Mouse (Mus musculus): ENCODE results near the gene Tnnc1. TPM values are rescaled to one million over a fixed set of nuclear protein-coding genes. Genes with fewer than 3 reads are reported as not detected.

Gene Tnnc1
- total and polyA plus RNA-seq, 2 experiments = 0.83 TPM; not detected in 1

GRCm38 (mm10) chr14:31171386-31171785 lies 36.7 kb upstream of the Tnnc1 start:
- H3K79me2 ChIP-seq (ENCODE audit: control insufficient read depth, insufficient read depth, low read length) = no peaks in the 10 kb centered on the region
- no peak overlapping the region for H3K9ac ChIP-seq (ENCODE audit: low read depth, low read length)
- H3K27me3 ChIP-seq (ENCODE audit: control insufficient read depth, insufficient read depth, low read length) = no peaks in the 10 kb centered on the region
- no peak for DNase-seq (ENCODE audit: extremely low read depth, low read depth, low spot score)
- WGBS = 81% methylated on average over 11 of the region's 11 CpGs
- H3K4me1 ChIP-seq (ENCODE audit: control insufficient read depth, insufficient read depth, low read length) = peaks cover 3% of the 10 kb centered on the region; the same call in 1 of the 2 replicates
- TF ChIP-seq POLR2A (IDR thresholded peaks at IDR 0.05; ENCODE audit: extremely low read depth, insufficient read depth, low read length) (no peak), CTCF (IDR thresholded peaks at IDR 0.05; ENCODE audit: low read depth, low read length) (no peak)
- H3K4me3 ChIP-seq (ENCODE audit: insufficient read depth, low read depth, low read length) = no peak overlapping the region
- H3K27ac ChIP-seq (replicated peaks; ENCODE audit: insufficient read depth, low read depth, low read length) = no peak overlapping the region
- peaks cover 30% of the 10 kb centered on the region; the same call in 1 of the 2 replicates for H3K36me3 ChIP-seq (ENCODE audit: control insufficient read depth, insufficient read depth, low read length)

GRCm38 (mm10) chr14:31171821-31172220 lies 36.3 kb upstream of the Tnnc1 start:
- no peak overlapping the region for H3K4me3 ChIP-seq (ENCODE audit: insufficient read depth, low read depth, low read length)
- DNase-seq (ENCODE audit: extremely low read depth, low read depth, low spot score) = no peak
- TF ChIP-seq POLR2A (IDR thresholded peaks at IDR 0.05; ENCODE audit: extremely low read depth, insufficient read depth, low read length) (no peak), CTCF (IDR thresholded peaks at IDR 0.05; ENCODE audit: low read depth, low read length) (no peak)
- peaks cover 30% of the 10 kb centered on the region; the same call in 1 of the 2 replicates for H3K36me3 ChIP-seq (ENCODE audit: control insufficient read depth, insufficient read depth, low read length)
- 92% methylated on average over 15 of the region's 15 CpGs for WGBS
- H3K27ac ChIP-seq (replicated peaks; ENCODE audit: insufficient read depth, low read depth, low read length) = 0 out of 2 replicates have a peak overlapping the region, but pooled peaks have one; percentile 15
- no peak overlapping the region for H3K9ac ChIP-seq (ENCODE audit: low read depth, low read length)
- H3K79me2 ChIP-seq (ENCODE audit: control insufficient read depth, insufficient read depth, low read length) = no peaks in the 10 kb centered on the region
- no peaks in the 10 kb centered on the region for H3K27me3 ChIP-seq (ENCODE audit: control insufficient read depth, insufficient read depth, low read length)
- H3K4me1 ChIP-seq (ENCODE audit: control insufficient read depth, insufficient read depth, low read length) = peaks cover 3% of the 10 kb centered on the region; the same call in 1 of the 2 replicates

- Histone ChIP-seq H3K4me1 (ENCODE audit: control insufficient read depth, insufficient read depth, low read length) (peaks cover 3% of the 10 kb centered on the region; the same call in 1 of the 2 replicates), H3K27me3 (ENCODE audit: control insufficient read depth, insufficient read depth, low read length) (no peaks in the 10 kb centered on the region), H3K4me3 (ENCODE audit: insufficient read depth, low read depth, low read length) (no peak overlapping the region), H3K9ac (ENCODE audit: low read depth, low read length) (no peak overlapping the region), H3K79me2 (ENCODE audit: control insufficient read depth, insufficient read depth, low read length) (no peaks in the 10 kb centered on the region), H3K27ac (replicated peaks; ENCODE audit: insufficient read depth, low read depth, low read length) (no peak overlapping the region), H3K36me3 (ENCODE audit: control insufficient read depth, insufficient read depth, low read length) (peaks cover 30% of the 10 kb centered on the region; the same call in 1 of the 2 replicates)
- TF ChIP-seq POLR2A (IDR thresholded peaks at IDR 0.05; ENCODE audit: extremely low read depth, insufficient read depth, low read length) = no peak
- TF ChIP-seq CTCF (IDR thresholded peaks at IDR 0.05; ENCODE audit: low read depth, low read length) = no peak
- 65% methylated on average over 18 of the region's 18 CpGs for whole genome bisulfite sequencing
- DNase-seq (ENCODE audit: extremely low read depth, low read depth, low spot score) = no peak
Measured at GRCm38 (mm10) chr14:31172781-31173455, 35.2 kb upstream of the Tnnc1 start.

DNA sequence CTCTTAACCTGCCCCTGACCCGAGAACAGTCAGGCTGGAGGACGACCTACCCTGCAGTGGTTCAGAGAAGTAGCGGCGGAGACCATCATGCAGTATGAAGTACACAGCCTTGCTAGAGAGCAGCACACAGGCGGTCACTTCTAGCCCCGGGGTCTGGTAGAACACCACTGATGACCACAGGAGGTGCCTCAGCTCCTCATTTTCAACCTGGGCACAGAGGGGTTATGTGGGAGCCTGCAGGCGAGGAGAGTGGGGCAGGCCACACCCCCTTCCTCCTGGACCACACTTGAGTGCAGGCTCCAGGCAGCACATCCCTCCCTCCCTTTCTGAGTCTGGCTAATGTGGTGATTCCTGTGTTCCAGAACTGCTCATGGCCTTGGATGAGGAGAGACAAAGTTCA lies 34.6 kb upstream of the Tnnc1 start:
- TF ChIP-seq POLR2A (IDR thresholded peaks at IDR 0.05; ENCODE audit: extremely low read depth, insufficient read depth, low read length) (no peak), CTCF (IDR thresholded peaks at IDR 0.05; ENCODE audit: low read depth, low read length) (no peak)
- no peak overlapping the region for H3K4me3 ChIP-seq (ENCODE audit: insufficient read depth, low read depth, low read length)
- no peak overlapping the region for H3K27ac ChIP-seq (replicated peaks; ENCODE audit: insufficient read depth, low read depth, low read length)
- no peaks in the 10 kb centered on the region for H3K27me3 ChIP-seq (ENCODE audit: control insufficient read depth, insufficient read depth, low read length)
- DNase-seq (ENCODE audit: extremely low read depth, low read depth, low spot score) = no peak
- no peaks in the 10 kb centered on the region for H3K79me2 ChIP-seq (ENCODE audit: control insufficient read depth, insufficient read depth, low read length)
- WGBS = 87% methylated on average over 7 of the region's 7 CpGs
- H3K9ac ChIP-seq (ENCODE audit: low read depth, low read length) = no peak overlapping the region
- peaks cover 30% of the 10 kb centered on the region; the same call in 1 of the 2 replicates for H3K36me3 ChIP-seq (ENCODE audit: control insufficient read depth, insufficient read depth, low read length)
- peaks cover 3% of the 10 kb centered on the region; the same call in 1 of the 2 replicates for H3K4me1 ChIP-seq (ENCODE audit: control insufficient read depth, insufficient read depth, low read length)

GRCm38 (mm10) chr14:31177287-31177686 lies 30.8 kb upstream of the Tnnc1 start:
- Histone ChIP-seq H3K36me3 (ENCODE audit: control insufficient read depth, insufficient read depth, low read length) (peaks cover 39% of the 10 kb centered on the region), H3K27me3 (ENCODE audit: control insufficient read depth, insufficient read depth, low read length) (no peaks in the 10 kb centered on the region), H3K4me1 (ENCODE audit: control insufficient read depth, insufficient read depth, low read length) (peaks cover 3% of the 10 kb centered on the region; the same call in 1 of the 2 replicates), H3K79me2 (ENCODE audit: control insufficient read depth, insufficient read depth, low read length) (no peaks in the 10 kb centered on the region), H3K4me3 (ENCODE audit: insufficient read depth, low read depth, low read length) (no peak overlapping the region), H3K27ac (replicated peaks; ENCODE audit: insufficient read depth, low read depth, low read length) (no peak overlapping the region), H3K9ac (ENCODE audit: low read depth, low read length) (no peak overlapping the region)
- 76% methylated on average over 16 of the region's 16 CpGs for WGBS
- DNase-seq (ENCODE audit: extremely low read depth, low read depth, low spot score) = no peak
- TF ChIP-seq CTCF (IDR thresholded peaks at IDR 0.05; ENCODE audit: low read depth, low read length) = no peak
- no peak for TF ChIP-seq POLR2A (IDR thresholded peaks at IDR 0.05; ENCODE audit: extremely low read depth, insufficient read depth, low read length)

DNA sequence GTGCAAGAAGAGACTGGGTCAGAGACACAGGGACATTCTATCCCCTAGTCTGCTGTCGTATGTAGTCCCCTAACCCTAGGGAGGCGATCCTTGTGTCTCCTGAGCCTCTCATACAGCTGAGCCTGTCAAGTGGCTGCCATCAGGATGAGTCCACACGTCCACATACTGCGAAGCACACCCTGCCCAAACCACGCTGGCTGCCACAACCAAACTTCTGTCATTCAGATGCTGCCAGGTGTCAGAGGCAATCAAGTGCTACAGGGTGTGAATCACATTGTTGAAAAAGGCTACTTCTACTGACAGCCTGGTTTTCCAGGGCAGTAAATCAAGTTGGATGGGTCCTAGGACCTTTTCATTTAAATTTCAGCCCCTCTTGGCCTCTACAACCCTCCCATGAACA lies 30.4 kb upstream of the Tnnc1 start:
- no peaks in the 10 kb centered on the region for H3K27me3 ChIP-seq (ENCODE audit: control insufficient read depth, insufficient read depth, low read length)
- H3K4me3 ChIP-seq (ENCODE audit: insufficient read depth, low read depth, low read length) = no peak overlapping the region
- peaks cover 35% of the 10 kb centered on the region for H3K36me3 ChIP-seq (ENCODE audit: control insufficient read depth, insufficient read depth, low read length)
- TF ChIP-seq CTCF (IDR thresholded peaks at IDR 0.05; ENCODE audit: low read depth, low read length) (no peak), POLR2A (IDR thresholded peaks at IDR 0.05; ENCODE audit: extremely low read depth, insufficient read depth, low read length) (no peak)
- no peak overlapping the region for H3K9ac ChIP-seq (ENCODE audit: low read depth, low read length)
- peaks cover 5% of the 10 kb centered on the region for H3K4me1 ChIP-seq (ENCODE audit: control insufficient read depth, insufficient read depth, low read length)
- H3K27ac ChIP-seq (replicated peaks; ENCODE audit: insufficient read depth, low read depth, low read length) = no peak overlapping the region
- H3K79me2 ChIP-seq (ENCODE audit: control insufficient read depth, insufficient read depth, low read length) = no peaks in the 10 kb centered on the region
- 93% methylated on average over 5 of the region's 5 CpGs for WGBS
- DNase-seq (ENCODE audit: extremely low read depth, low read depth, low spot score) = no peak
